Mouse (Mus musculus) lung, adult 10 weeks (tissue): Measurements from ENCODE around the gene Gm49630. TPM values are rescaled to one million over a fixed set of nuclear protein-coding genes. Genes with fewer than 3 reads are reported as not detected.

Source experiments
- polyA plus RNA-seq: library from polyadenylated mRNA; stranded (reverse); fragments of 350-450 nt; fragmentation: Illumina TruSeq; extraction: RNeasy Lipid Tissue Mini Kit (QIAGEN cat#74804); gene quantifications from one replicate; pipeline ENCODE4 v1.2.3, GENCODE M21; 2014; ENCODE audit warnings: low read depth, low replicate concordance; ENCODE audit not compliant: insufficient read depth

Gene Gm49630
- not detected for polyA plus RNA-seq

GRCm38 (mm10) chr17:7371879-7372278 is at the start of gene Gm49630:
Gene Gm49630, minus strand, starts transcription at chr17:7371979.

GRCm38 (mm10) chr17:7385364-7385763 is 13.6 kb upstream of the Gm49630 start, which contains the start of gene Unc93a2:
Gene Unc93a2, minus strand, starts transcription at chr17:7385464.

GRCm38 (mm10) chr17:7352596-7352995 is 19.2 kb downstream of the Gm49630 start, which contains the start of gene Ttll2:
Gene Ttll2, minus strand, starts transcription at chr17:7352696.

GRCm38 (mm10) chr17:7324346-7324745 is 47.4 kb downstream of the Gm49630 start, which contains the start of gene Tcp10a:
Gene Tcp10a, plus strand, starts transcription at chr17:7324646.

Other genes starting within 250 kb of the Gm49630 start
- 7.4 TPM for gene Rps6ka2, start 201.9 kb downstream of the Gm49630 start, polyA plus RNA-seq
- gene Tcp10a, start 47.3 kb downstream of the Gm49630 start, polyA plus RNA-seq: not detected
- not detected for gene Ttll2, start 19.3 kb downstream of the Gm49630 start, polyA plus RNA-seq
- gene Unc93a2, start 13.5 kb upstream of the Gm49630 start, polyA plus RNA-seq: 0.11 TPM